Mouse (Mus musculus) NIH3T3 (cell line): ENCODE data around the gene Ms4a6b.
"Not testable (repeated sequence)": the region's sequence is repeated elsewhere in the genome, so short reads cannot be mapped to it uniquely, and the experiment has no call there.

ENCODE experiments used
- DNase-seq: peaks from one replicate; pipeline ENCODE4 v3.0.0-alpha.2; 2012; ENCODE audit warnings: low read depth

The Ms4a6b gene

DNA sequence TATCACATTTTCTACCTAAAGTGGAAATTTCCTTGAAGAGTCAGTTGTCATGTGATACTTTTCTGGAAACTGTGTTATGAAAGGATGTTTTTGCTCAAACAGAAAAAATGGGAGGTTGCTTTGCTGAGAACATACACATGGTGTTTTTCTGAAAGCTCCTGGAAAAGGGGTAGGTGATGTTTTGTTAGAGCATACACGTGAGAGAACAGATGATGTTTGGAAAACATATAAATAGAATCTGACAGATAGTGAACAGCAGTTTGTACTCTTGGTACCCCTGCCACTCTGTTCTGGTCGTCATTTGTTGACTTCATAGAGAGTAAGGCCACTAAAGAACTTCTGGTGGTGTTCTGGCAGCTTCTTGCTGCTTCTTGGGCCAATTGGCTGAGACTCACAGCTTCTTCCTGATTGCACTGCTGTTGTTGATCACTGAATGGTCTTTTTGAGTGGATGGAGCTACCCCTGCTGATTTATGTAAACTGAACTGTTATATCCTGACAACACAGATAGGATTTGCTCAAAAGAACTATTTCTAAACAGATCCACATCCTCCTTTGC is 17.7 kb downstream of the Ms4a6b start:
- DNase-seq: no peak

DNA sequence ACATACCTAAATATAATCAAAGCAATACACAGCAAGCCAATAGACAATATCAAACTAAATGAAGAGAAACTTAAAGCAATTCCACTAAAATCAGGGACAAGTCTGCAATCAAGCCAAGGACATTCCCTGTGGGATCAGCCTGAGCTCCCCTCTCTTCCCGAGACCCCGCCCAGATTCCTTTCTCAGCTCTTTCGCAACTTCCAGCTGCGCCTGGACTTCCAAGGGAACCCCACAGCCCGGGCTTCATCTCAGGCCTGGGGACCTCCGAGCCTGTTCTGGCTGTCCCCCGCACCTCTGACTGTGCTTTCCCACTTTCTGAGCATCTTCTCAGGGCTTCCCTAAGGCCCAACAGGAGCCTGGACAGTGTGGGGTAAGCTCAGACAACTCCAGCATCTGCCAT is 20.3 kb downstream of the Ms4a6b start, which contains the start of gene Ms4a4d:
TSS of gene Ms4a4d (plus strand) at position 209 of the 400 bp plus-strand sequence.
- peak; percentile 34 for DNase-seq

DNA sequence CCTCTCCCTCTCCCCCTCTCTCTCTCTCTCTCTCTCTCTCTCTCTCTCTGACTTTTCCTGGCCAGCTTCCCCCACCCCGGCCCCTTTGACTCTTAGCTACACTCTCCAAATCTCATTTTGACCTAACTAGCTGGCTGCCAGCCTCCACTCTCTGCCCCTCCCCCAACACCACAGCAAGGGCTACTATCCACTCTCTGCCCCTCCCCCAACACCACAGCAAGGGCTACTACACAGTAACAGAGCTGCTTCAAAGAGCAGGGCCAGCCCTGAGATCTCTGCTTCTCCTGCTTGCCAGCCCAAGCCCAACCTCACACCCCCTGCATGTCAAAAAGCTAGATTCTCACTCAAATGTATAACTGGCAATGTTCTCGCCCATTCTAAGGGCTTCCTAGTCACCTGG is 21.0 kb downstream of the Ms4a6b start:
- peak; percentile 7 for DNase-seq

DNA sequence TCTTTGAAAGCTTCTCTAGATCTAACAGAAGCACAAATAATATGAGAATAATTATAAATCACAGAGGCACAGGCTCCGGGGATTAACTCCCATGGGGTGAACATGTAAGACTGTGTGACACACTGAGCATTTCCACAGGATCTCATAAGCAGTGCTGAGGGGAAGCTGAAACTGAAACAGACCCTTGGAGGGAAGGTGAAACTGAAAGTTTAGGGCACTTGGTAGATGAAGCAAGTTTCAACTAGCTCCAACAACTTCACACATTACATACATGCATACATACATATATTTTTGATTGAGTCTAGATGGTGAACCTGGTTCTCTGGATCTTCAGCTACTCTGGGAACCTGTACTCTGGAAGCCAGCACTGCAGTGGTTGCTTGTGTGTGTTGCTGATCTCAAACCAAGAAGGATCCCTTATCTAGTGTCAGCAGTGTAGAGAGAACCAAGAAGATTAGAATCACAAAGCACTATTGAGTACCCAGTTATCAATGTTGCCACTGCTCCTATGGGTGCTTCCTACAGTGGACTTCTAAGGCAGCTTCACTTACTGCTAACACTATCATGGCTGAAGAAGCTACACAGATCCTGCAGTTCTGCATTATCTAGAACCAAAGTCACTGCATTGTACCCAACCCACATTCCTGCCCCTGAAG is 24.0 kb downstream of the Ms4a6b start:
- DNase-seq: not testable (repeated sequence)

DNA sequence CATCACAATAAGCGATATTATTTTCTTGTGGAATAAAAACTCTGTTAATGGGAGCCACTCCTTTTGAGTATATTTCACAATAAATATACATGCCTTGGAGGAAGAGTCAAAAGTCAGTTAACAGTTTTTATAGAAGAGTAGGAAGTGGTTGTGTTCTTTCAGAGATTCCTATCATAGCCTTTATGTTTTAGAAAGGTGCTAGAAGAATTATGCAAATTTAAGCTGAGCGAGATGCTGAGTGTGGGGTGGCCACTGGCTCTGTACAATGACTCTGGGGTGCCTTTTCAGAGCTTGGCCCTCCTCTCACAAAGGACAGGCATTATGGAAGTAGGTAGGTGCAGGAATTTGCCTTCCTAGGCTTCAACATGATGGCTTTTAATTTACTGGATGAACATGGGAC is 28.1 kb downstream of the Ms4a6b start:
- DNase-seq: not testable (repeated sequence)

DNA sequence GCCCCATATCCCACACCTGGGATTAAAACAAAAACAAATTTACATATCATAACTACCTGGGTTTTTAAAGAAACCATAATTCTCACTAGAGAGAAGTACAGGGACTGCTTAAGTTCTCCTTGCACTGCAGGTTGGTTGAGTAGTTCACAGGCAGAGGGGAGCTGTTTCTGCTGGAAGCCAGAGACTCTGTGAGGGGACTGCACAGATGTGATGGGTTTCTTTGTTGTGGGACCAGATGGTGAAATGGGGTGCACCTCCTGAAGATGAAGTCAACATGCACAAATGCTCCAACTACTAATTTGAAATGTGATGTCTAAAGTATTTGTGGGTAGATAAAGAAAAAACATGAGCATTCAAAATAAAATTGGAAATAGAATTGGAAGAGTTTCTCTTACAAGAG is 31.6 kb downstream of the Ms4a6b start:
- no peak for DNase-seq

DNA sequence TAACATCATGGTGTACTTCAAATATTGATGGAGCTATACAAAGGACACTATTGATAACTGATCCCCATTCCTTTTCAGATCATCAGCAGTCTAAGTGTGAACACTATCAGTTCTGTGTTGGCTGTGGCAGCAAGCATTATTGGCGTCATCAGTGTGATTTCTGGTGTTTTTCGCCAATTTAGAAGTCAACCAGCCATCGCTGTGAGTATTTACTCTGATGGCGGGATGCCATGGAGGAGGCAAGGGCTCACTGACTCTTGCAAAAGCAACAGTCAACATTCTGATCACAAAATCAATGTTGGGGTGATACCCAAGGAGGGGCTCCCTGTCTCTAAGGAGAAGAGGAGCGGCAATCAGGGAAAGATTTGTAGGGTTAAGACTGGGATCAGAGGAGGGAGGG is 38.4 kb downstream of the Ms4a6b start:
- DNase-seq: no peak

DNA sequence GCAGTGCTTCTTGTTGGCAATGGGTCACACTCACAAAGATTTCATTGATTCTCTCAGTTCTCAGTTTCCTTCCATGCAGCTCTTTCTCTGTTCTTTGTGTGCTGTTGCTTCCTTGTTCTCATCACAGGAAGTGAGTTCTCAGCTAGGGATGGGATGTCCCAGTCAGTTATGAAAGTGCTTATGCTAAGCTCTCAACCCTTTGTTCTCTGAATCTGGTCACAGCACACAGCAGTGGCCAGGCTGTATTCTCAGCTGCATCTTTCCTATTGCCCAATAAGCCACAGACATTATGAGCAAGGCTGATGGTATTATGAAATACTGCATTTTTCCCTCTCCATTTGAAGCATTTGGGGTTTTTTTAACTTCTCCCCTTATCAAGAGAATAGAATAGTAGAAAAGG is 43.2 kb downstream of the Ms4a6b start:
- not testable (repeated sequence) for DNase-seq

DNA sequence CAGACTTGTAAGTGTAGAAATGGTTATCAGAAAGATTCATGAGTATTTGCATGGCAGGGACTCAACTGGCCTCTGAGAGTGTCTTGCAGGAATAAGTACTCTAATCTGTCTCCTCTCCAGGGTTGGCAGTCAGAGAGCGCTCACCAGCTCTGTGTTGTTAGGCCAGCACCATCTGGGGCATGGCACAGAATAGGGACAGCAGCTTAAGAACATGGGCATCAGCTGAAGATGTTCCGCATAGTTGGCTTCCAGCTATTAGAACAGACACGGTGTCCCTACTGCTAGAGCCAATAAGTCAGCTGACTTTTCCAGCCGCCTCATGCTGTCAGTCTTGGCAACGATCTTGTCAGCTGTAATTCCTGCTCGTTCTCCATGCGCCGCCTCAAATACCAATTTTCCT is 58.7 kb downstream of the Ms4a6b start:
- no peak for DNase-seq
